Mouse (Mus musculus) embryonic fibroblast, embryonic 13.5 days (primary cell): ENCODE data around the gene Ndel1.

Experiments used
- CTCF ChIP-seq: IDR thresholded peaks from 2 replicates; pipeline ENCODE4 v1.5.1; 2011; ENCODE audit warnings: mild to moderate bottlenecking, control low read depth, low read length, moderate library complexity, borderline replicate concordance; ENCODE audit not compliant: insufficient read depth
- POLR2A ChIP-seq: IDR thresholded peaks from 2 replicates; pipeline ENCODE4 v1.6.1; 2011; ENCODE audit warnings: low read depth, mild to moderate bottlenecking, control low read depth, low read length, moderate library complexity

DNA sequence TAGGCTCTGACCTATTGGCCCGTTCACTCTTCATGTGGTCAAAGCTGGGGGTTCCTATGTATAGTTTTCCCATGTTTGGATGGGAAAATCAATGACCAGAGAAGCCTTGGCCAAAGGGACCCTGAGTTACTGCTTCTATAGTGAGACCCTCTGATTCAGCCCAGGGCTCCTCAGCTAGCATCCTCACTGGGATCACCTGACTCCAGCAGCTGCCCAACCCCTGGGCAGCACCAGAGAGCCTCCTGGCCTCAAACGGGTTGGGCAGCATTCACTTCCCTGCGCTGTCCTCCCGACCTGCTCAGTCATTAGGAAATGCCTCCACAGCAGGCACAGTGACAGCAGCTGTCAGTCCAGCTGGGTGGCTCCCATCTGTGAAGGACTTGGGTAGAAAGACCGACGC is 16.6 kb upstream of the Ndel1 start, which contains the start of gene Rnf222:
- no peak for TF ChIP-seq CTCF
- TF ChIP-seq POLR2A, result no peak
